Mouse (Mus musculus) megakaryocyte-erythroid progenitor cell, adult 5-6 weeks (primary cell): ENCODE measurements around the gene 3110082J24Rik. TPM values are rescaled to one million over a fixed set of nuclear protein-coding genes. Genes with fewer than 3 reads are reported as not detected.

Source experiments
- ATAC-seq: replicated peaks from 2 replicates; pipeline ENCODE4 v1.8.0; 2016; ENCODE audit warnings: mild to moderate bottlenecking, inconsistent platforms; ENCODE audit not compliant: severe bottlenecking, poor library complexity, low FRiP score, low TSS enrichment
- total RNA-seq, 2 experiments: library from RNA; stranded (forward) in 1 of 2; stranded (reverse) in 1 of 2; fragments of 200-1000, 215-1000 nt in 1 of 2; fragments of >200 nt in 1 of 2; fragmentation: Nextera tagmentation in 1 of 2; gene quantifications; 2 replicates each; pipeline ENCODE4 v1.2.3; 2014 to 2017

Gene 3110082J24Rik
- total RNA-seq, 2 experiments from 2014 or later: not detected

DNA sequence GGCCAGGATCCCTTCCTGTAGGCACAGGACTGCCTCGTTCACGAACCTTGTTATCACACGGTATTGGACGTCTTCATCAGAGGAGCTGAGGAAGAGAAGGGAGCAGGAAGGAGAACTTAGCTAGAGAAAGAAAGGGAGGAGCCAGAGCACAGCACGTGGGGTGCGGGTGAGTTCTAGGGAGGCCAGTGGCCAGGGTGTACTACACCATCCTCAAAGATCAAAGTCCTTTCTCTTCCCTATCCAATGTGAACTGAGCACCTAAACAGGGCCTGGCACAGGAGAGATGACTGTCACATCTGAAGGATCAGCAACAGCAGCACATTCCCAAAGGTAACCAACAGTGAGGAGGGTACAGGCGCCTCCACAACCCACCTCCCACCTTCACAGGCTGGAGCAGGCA is 14.2 kb upstream of the 3110082J24Rik start:
- ATAC-seq: no peak

DNA sequence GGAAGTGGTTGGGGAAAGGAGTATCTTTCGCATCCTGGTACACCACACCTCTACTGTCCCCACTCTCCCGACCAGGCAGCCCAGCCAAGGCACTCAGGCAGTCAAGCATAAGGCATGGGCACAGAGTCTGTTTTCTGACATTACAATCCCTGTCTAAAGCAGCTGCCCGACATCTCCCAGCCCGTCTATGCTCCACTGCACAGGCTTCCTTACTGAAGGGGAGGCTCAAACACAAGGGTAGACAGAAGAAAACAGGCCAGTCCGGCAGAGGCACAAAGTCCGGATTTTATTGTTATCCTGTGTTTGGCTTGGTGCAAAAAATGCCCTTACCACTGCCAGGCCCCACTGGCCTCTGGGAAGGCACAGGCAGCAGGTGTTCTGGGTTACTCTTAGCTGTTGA is 13.3 kb upstream of the 3110082J24Rik start:
- no peak for ATAC-seq

DNA sequence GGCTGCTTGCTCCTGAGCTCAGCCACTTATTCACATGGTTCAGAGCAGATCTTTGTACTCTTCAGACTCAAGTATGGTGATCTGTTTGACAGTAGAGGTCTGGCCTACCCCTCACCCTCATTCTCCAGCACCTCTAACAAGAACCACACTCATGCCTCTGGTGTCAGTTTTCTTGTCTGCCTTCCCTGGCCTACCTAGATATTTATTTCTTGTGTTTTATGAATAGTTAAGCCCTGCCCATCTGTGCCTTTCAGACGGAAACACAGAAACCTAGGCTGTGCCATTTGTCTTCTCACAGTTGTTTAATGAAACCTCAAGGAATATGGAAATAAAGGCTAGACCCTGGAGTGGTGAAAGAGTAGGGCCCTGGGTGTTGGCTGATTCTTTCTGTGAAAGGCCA is 12.1 kb upstream of the 3110082J24Rik start:
- ATAC-seq: no peak

DNA sequence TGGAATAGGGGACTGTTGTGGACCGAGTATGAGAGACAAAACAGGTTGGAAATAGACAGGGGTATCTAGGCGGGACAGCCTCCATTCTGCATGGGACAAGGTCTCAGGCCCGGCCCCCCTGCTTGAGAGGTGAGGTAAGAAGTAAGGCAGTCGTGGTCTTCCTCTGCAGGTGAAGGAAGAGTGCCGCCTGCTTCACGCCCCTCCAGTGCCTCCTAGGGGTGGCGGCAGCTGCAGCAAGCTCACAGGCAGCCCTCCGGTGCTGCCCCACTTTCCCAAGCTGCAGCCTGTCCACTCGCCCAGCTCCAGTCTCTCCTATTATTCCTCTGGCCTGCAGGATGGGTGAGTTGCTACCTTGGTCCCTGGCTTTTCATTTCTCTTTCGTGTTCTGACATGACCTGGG is 9.8 kb upstream of the 3110082J24Rik start:
- no peak for ATAC-seq

DNA sequence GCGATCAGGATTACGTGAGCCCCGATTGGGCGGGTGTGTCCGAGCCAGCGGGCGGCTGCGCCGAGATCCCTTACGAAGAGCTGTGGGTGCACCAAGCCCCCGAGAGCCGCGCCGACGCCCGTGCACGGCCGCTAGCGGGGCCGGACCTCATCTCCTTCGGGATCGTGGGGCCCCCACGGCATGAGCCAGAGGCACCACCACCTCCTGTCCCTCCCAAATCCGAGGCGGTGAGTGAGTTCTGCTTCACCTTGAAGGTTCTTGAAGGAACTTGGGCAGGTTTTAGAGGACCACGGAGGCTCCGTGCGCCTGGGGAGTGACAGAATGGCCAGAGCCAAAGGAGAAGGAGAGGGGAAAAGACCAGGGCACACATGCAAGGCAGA is 8.9 kb upstream of the 3110082J24Rik start:
- ATAC-seq: no peak

DNA sequence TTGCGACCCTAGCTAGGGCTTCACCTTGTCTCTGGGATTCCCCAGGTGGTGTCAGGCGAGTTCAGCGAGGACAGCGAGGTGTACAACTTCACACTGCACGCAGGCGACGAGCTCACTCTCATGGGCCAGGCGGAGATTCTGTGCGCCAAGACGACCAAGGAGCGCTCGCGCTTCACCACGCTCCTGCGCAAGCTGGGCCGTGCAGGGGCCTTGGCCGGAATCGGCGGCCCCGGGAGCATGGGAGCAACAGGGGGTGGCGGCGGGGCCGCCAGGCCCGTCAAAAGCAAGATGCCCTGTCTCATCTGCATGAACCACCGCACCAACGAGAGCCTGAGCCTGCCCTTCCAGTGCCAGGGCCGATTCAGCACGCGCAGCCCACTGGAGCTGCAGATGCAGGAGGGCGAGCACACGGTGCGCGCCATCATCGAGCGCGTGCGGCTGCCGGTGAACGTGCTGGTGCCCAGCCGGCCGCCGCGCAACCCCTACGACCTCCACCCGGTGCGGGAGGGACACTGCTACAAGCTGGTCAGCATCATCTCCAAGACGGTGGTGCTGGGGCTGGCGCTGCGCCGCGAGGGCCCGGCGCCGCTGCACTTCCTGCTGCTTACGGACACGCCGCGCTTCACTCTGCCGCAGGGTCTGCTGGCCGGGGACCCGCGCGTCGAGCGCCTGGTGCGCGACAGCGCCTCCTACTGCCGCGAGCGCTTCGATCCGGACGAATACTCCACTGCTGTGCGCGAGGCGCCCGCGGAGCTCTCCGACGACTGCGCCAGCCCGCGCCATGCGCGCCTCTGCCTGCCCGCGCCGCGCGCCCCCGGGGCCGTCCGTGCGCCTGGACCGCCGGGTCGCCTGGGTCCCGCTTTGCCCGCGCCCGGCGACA is 8.2 kb upstream of the 3110082J24Rik start:
- 0 out of 2 replicates have a peak, but pooled peaks have one; percentile 53 for ATAC-seq

DNA sequence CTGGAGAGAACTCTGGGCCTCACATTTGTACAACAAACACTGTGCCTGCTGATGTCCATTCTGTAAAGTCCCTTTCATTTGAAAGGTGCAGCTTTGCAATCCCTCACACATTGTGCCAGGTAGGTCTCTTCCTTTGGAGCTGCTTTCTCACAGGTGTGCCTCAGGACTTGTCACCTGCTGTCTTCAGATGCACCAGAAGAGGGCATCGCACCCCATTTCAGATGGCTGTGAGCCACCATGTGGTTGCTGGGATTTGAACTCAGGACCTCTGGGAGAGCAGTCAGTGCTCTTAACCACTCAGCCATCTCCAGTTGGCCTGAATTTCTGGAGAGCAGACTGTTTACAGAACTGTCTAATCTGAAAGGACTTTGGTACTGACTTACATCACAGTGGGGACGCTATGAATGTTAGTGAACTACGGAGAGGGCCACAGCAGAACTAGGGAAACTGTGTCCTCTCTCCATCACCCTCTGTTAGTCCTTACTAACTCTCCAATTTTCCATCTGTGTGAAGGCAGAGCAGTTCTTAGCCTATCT is 6.7 kb upstream of the 3110082J24Rik start:
- ATAC-seq: no peak

DNA sequence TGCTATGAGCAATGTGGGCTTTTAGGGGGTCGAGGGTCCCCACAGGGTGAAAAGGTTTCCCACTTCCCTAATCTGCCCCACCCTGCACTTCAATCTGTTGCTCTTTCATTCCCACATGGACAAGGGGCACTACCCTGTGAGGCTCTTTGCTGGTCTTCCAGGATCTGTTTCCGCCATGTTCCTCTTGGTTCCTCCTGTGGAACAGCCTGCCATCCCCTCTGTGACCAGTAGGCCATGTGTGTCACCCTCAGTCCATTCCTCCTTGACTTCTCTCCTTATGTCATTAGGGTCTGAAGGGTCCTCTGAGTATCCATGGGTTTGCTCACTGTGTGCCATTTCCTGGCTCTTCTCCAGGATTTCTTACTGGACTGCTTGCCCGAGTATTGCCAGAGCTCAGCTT is 5.9 kb upstream of the 3110082J24Rik start:
- ATAC-seq: no peak

DNA sequence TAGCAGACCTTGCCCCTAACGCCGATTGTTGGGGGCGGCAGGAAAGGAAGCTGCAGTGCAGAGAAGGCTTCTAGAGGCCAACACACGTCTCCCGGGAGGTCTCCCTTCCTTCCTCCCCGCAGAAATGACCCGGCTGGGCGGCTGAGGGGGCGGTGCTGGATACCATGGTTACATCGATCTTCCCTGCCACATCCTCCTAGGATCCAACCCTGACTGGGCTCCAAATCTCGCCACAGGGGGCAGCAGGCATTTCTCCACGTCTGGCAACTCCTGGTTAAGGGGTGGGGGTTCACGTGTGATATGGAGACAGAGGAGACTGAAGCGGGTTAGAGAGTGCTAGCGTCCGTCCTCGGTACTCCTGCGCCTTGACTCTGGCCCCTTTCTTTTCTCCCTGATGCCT is 5.2 kb upstream of the 3110082J24Rik start:
- no peak for ATAC-seq

DNA sequence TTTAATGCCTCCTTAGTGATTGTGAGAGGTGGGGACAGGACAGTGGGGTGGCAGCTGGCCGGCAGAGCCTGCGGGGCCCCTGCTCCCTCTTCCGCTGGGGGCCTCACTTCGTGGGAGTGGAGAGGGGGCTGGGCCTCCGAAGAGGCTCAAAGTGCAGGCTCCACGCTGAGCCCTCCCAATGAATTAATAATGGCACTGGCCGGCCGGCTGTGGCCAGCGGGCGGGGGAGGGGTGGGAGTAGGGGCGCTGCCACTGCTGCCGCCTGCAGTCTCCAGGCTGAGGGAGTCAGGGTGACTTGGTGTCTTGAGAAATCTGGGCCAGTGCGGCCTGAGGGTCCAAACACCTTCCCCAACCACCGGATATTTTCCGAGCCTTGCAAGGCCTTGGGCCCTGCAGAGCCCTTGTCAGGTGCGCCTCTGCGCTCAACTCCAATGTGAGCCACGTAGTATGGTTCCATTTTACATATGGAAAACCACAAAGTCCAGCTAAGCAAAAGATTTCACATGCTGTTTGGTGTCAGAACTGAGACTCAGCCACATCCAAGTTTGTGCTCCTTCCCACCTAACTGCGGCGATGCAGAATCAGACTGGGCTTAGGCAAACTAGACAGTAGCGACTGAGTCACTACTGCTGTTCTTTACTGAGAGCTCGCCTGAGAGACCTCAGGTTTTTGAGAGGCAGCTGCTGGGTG is 4.6 kb upstream of the 3110082J24Rik start:
- no peak for ATAC-seq

DNA sequence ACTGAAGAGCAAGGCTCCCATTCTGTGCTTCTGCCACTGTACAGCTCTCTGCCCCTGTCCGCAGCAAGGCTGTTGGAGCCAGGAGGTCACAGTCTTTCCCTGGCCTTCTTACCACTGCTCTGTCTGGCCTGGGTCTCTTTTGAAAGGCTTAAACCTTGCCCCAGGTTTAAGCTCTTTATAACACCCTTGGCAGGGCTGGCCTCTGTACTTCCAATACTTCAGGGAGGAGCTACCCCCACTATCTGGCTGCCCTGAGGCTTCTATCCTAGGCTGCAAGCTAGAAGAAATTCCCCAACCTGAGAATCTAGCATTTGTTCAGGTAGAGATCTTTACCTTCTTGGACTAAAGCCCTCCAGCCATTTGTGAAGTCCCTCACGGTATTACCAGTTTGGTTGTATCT is 4.0 kb upstream of the 3110082J24Rik start:
- no peak for ATAC-seq

DNA sequence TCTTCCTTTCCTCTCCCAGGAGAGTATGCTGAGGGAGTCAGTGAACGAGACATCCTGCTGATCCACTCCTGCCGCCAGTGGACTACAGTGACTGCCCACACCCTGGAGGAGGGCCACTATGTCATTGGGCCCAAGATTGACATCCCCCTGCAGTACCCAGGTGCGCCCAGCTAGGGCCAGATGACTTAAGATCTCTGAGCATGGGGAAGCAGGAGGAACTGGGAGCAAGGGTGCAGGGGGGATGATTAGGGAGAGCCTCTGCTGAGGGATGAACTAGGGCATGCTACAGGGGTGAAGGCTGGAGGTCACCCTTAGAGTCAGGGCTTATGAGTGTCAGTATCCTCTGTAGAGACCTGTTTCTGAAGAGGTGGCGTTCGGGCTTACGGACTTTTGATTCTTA is 2.3 kb upstream of the 3110082J24Rik start:
- no peak for ATAC-seq

DNA sequence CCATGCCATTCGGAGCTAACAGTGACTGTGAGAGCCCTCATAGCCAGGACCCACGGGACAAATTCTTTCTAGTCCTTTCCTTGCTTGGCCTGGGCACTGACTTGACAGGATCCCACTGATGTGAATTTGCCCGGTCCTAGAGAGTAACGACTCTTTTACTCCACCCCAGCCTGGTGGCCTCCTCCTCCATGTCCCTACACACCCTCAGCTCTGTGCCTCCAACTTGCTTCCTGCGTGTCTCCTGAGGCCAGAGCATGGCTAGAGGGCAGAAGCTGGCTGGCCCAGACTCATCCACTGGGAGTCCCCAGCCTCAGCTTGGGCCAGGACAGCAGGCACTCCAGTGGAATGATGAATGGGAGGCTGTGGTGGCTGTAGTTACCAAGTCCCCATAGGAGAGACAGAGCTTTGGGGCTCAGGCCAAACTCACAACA is 1.7 kb upstream of the 3110082J24Rik start:
- no peak for ATAC-seq

DNA sequence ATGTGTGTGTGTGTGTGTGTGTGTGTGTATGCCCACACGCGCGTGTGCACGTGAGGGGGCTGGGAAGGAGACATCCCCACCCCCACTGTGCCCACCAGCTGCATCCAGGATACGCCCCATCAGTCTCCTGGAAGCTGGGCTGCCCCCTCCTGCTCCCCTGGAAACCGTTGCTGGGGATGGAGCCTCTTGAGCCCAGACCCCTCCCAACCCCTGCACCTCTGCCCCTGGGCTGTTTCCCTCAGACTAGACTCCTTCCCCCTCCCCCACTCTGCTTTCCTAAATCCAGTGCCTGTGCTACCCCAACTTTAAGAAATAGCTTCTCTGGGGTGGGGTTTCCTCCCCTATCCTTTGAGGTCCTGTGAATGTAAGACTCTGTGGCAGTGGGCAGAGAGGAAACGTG is 1.3 kb upstream of the 3110082J24Rik start:
- ATAC-seq: no peak

DNA sequence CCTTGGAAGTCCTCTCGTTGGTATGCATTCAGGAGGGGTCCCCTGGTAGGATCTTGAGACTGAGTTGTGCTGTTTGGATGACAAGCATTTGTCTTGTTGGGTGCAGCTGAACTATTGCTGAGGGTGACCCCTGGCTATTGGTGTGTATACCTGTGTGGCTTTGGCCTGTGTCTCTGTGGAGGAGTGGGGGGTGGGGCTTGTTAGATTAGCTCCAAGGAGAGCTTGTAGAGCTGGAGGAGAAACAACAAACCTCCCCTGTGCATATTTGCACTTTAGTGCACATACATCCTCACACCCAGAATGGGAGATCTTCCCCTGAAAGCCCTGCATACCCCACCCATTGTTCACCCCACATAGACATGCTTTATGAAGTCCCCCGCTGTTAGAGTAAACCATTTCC is 870 bp upstream of the 3110082J24Rik start:
- no peak for ATAC-seq

DNA sequence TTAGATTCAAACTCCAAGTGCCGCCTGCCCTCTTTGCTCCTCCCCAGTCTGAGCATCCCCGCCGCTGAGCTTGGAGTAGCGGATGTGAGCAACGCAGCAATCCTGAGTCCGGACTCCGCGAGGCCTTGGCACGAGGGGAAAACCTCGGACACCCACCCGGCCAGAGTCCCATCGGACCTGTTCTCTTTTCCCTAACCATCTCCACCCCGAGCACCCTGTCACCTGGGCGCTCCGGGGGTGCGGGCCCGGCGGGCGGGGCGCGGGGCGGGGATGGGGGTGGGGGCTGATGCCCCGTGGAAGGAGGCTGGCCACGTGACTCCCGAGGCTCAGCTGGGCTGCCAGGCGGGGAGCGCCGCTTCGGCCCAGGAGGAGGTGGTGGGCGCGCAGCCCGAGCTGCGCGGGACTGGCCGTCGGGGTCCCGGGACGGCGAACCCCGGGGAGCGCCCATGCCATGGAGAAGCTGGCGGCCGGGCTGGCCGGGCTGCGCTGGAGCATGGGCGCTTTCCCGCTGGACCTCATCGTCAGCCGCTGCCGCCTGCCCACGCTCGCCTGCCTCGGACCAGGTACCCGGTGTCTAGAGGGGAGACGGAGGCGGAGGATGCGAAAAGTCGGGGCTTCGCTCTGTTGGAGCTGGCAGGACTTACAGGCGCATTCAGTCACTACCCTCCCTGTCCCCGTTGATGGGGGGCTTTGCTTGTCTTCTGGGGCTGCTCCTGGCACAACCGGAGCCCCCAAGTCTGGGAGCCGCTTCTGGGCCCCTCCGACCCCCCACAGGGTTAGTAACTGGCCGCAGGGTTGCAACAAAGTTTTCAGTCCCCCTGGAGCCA is 832 bp downstream of the 3110082J24Rik start, which contains the start of gene Garem2:
Garem2 (plus strand) TSS at position 321 of the 827 bp plus-strand sequence.
- no peak for ATAC-seq

DNA sequence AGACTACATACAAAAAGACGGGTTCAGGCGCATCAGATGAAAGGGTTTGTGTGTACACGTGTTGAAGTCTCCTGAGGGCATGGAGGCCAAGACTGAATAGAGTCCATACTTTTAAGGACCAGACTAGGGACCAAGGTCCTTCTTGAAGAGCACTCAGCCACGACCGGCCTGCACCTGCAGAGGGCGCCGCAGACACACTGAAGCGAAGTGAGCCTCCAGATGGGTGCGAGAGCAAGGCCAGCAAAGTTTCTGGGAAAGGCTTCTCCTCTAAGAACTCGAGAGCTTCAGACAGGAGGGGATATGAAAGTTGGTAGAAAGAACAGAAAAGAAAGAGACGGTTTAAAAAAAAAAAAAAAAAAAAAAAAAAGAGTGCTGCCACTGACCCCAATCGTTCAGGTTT is 1.5 kb downstream of the 3110082J24Rik start:
- peak; percentile 61; the same call in 1 of the 2 replicates for ATAC-seq

DNA sequence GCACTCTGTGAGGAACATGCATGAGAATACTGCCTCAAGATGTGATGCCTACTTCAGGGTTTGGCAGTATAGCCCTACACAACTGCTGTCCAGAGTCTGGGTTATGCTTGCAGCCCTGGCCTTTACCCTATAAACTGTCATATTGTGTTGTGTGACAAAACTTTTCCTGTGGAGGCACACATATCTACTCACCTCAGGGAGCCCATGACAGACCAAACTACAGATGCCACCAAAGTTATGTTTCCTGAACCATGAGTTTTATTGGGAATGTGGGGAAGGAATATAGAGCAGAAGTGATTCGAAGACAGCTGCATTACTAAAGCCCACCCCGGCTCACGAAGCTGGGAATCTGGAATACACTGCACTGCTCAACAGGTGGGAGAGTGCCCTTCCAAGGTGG is 2.5 kb downstream of the 3110082J24Rik start:
- no peak for ATAC-seq

DNA sequence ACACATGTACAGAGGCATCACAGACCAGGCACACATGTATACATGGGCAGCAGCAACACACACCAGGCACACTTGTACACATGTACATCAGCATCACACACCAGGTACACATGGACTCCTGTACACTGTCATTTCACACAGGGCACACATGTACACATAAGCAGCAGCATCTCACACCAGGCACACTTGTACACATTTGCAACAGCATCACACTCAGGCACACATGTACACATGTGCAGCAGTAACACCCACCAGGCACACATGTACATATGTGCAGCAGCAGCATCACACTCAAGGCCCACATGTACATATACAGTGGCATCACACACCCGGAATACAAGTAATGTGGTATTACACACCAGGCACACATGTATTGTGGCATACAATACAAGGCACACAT is 7.6 kb downstream of the 3110082J24Rik start:
- no peak for ATAC-seq

DNA sequence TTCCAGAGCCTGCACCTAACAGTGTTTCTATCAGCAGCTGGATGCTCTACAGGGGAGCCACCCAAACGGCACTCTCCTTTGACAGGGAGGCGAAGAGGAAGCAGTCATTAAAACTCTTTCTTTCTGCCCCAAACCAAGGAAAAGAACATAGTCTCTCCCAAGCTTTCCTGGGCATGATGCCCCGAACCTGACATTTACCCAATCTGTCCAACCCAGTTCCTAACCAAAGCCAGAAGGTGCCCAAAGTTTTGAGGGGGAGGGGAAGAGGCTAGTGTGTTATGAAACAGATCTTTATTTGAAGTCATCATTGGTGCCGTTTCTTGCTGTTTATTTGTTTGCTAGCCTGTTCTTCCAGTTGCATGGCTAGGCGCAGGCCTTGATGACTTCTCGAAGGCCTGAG is 10.2 kb downstream of the 3110082J24Rik start:
- no peak for ATAC-seq
